Mouse (Mus musculus): ENCODE results near the gene Slc25a39. TPM values are rescaled to one million over a fixed set of nuclear protein-coding genes. Genes with fewer than 3 reads are reported as not detected.
"Not testable (repeated sequence)": the region's sequence is repeated elsewhere in the genome, so short reads cannot be mapped to it uniquely, and the experiment has no call there.

The Slc25a39 gene
- total RNA-seq, 2 experiments from 2014 or later = 61.2 to 62.0 TPM

GRCm38 (mm10) chr11:102375196-102376173 is 32.3 kb downstream of the Slc25a39 start:
- peak; percentile 52 for DNase-seq (ENCODE audit: low spot score)

GRCm38 (mm10) chr11:102374108-102374725 is 33.5 kb downstream of the Slc25a39 start:
- no peak for DNase-seq (ENCODE audit: low spot score)

- DNase-seq (ENCODE audit: low spot score) = no peak
These were observed 34.1 kb downstream of the Slc25a39 start for GRCm38 (mm10) chr11:102373646-102374045.

GRCm38 (mm10) chr11:102372936-102373335 is 34.8 kb downstream of the Slc25a39 start:
- no peak for DNase-seq (ENCODE audit: low spot score)

GRCm38 (mm10) chr11:102371926-102372685 is 35.6 kb downstream of the Slc25a39 start:
- no peak for DNase-seq (ENCODE audit: low spot score)

GRCm38 (mm10) chr11:102370285-102370684 is 37.5 kb downstream of the Slc25a39 start:
- no peak for DNase-seq (ENCODE audit: low spot score)

DNA sequence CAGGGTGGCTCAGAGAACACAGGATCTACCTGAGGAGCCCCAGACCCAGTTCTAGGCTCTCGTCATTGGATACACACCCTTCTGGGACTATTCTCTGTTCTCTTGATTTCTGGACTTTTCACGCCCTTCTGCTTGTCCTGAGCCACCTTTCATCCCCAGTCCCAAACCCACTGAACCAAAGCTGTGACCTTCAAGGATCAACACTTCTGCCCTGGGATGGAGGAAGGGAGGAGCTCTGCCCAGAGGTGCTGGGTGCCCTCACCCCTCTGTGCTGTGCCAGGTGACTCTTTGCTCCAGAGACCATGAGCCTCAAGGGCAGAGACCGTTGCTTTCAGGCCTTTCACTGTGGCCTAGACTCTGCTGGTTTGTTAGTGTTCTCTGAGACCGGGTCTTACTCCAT is 38.5 kb downstream of the Slc25a39 start:
- DNase-seq (ENCODE audit: low spot score) = no peak

GRCm38 (mm10) chr11:102368347-102368746 is 39.4 kb downstream of the Slc25a39 start:
- DNase-seq (ENCODE audit: low spot score) = no peak

GRCm38 (mm10) chr11:102367504-102368280 is 40.1 kb downstream of the Slc25a39 start:
- DNase-seq (ENCODE audit: low spot score) = no peak

- not testable (repeated sequence) for DNase-seq (ENCODE audit: low spot score)
These were observed 41.6 kb downstream of the Slc25a39 start, which contains the start of gene Slc4a1 for GRCm38 (mm10) chr11:102366103-102366502. Gene Slc4a1, minus strand, starts transcription at chr11:102366203.

- no peak for DNase-seq (ENCODE audit: low spot score)
These were observed 42.0 kb downstream of the Slc25a39 start for GRCm38 (mm10) chr11:102365699-102366098.

DNA sequence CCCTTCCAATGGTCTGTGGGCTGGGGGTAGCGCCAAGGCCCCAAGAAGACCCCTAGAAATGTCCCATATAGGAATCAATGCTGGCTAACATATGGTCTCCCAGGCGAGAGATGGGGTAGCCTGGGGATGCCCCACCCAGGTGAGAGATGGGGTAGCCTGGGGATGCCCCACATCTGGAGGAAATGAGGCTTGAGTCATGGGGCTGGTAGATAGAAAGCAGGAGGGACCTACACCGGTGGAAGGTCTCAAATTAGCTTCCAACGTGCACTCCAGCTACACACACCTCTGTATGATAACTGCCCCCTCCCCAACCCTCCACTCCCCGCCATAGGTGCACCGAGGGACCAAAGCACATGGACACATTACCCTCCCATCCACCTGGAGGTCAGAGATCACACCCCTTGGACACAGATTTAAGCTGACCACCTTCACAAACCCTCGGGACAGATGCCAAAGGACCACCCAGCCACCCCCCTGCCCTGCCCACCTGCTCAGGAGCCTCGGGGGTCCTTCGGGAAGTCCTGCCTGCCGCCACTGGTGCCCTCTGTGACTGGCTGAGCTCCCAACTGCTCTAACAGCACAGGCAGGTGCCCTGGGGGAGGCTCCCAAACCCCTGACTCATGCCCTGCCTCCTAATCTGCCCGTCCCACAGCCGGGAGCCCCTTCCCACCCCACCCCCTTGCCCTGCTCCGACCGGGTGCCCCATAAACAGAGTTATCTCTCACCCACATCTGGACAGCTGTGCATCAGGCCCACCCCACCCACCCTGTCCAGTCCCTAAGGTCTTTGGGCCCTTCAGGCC is 43.0 kb downstream of the Slc25a39 start:
- DNase-seq (ENCODE audit: low spot score) = no peak

DNA sequence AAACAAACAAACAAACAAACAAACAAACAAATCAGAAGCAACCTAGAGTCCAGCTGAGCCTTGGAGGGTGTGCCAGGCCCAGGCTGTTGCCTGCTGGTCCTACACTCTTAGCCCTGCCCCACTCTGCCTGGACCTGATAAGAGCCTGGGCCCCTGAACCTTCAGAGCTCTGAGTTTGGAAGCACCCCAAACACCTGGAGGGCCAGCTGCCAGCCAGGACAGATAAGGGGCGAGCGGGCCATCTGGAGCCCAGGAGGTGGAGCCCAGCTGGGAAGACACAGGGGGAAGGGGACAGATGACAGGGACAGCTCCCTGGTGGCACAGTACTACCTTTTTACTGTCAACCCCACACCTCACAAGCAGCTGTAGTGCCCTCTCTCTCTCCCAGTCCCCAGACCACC is 44.1 kb downstream of the Slc25a39 start:
- no peak for DNase-seq (ENCODE audit: low spot score)

DNA sequence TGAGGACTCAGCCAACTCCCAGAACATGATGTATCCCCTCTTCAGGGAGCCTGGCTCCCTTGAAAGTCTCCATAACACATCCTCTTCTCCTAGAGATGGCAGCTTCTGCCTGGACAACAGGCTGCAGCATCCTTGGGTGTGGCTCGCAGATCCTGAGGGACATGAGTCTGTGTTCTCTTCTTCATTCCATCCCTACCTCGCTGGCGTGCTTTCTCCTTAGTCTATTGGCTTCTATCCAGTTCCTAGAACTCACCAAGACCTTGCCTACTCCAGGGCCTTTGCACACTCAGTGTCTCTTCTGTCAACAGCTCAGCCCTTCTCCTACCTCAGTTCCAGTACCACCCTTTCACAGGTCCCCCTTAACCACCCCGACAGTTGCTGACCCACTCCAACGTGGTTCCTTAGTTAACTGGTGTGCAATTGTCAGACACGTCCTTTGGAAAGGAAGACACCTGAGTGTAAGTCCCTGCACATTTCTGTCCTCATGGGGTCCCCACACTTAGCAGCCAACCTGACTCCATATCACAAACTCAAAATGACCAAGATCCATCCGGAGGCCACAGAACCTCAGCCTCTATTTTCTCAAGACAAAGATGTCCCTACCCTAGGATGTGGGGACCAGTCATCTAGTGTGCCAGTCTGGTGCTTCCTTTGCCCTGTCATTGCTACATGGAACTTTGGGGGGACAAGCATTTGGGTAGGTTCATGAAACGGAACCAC is 45.8 kb downstream of the Slc25a39 start:
- DNase-seq (ENCODE audit: low spot score) = no peak

DNA sequence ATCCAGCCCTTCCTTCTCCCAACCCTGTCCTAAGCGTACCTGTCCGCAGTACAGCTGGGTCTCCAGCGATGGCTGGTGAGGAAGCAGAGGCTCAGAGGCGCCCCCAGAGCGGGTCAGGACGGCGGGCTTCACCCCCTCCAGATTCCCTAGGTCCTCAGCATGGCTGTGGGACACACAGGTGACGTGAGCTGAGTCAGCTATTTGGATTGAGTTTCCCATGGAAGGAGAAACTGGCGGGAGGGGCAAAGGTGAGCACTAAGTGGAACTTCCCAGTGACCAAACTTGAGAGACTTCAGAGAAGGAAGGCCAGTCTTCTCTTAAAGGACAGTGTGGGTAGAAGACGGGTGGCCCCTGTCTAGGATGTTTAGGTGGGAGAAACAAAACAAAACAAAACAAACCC is 49.4 kb downstream of the Slc25a39 start:
- DNase-seq (ENCODE audit: low spot score) = no peak

DNA sequence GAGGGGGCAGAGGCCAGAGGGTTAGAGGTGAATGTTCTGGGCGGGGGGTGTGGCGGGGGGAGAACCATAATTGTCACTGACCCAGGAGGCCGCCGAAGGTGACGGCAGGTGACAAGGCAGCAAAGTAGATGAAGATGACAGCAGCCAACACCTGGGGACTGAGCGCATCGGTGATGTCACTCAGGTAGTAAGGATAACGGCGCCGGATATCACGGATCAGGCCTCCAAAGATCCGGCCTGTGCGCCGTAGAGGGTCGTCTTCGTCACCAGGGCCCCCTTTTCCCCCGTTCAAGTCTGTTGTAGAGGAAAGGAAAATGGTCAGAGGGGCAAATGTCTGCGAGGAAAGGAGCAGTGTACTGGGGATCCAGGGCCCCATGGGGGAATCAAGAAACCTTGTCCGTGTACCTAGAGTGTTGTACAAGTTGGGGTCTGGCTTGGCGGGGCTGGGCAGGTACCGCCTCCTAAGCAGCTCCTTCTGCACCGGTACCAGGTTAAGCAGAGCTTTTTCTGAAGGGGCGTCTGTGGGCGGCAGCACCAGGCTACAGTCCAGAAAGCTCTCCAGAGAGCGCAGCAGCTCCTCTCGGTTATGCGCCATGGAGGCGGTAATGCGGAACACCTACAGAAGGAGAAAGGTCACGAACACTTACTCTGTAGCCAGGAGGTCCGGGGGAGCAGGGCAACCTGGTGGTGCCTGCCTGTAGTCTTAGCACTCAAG is 51.0 kb downstream of the Slc25a39 start:
- no peak for DNase-seq (ENCODE audit: low spot score)

DNA sequence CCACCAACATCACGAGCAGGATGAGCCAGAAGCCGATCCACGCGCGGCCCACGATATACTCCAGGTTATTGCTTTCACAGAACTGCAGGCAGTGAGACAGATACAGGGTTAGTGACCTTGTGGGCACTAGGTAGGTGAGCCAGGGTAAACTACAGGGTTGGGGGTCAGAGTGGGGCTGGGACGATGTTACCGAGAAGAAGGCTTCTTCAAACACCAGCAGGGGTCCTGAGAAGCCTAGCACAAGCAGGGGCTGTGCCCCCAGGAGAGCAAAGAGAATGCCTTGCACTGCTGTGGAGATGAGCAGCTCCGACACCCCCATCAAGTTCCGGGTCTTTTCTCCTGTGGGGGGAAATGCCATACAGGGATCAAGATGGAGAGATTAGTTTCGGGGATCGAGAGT is 51.6 kb downstream of the Slc25a39 start:
- DNase-seq (ENCODE audit: low spot score) = no peak

- no peak for DNase-seq (ENCODE audit: low spot score)
These were observed 52.2 kb downstream of the Slc25a39 start for GRCm38 (mm10) chr11:102355501-102355900.

DNA sequence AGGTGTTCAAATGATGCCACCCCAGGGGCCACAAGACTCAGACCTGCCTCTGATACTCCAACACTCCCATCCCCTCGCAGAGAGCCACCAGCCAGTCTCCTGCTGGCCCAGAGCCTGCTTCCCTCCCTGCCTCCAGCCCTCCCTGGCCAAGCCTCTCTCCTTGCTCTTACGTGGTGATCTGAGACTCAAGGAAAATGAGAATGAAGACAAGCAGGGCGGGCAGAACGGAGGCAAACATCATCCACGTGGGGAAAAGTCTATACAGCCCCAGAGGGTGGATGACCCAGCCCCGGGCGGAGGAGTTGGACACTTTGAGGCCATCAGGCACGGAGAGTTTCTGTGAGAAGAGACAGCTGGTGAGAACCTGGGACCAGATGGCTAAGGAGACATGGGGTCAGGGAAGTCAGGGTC is 54.7 kb downstream of the Slc25a39 start:
- no peak for DNase-seq (ENCODE audit: low spot score)
